Mouse (Mus musculus): ENCODE measurements at regions not wholly inside any gene's neighbourhood (a gene's known extent, or its start where the extent isn't known, plus 50 kb on each side); places are given as distances from the start of the nearest gene placed in this dataset.

GRCm38 (mm10) chr4:52666768-52667480, 70.8 kb downstream of the Toporsl start:
- no peak for DNase-seq (ENCODE audit: low spot score in 2 of 2)

GRCm38 (mm10) chr4:52709563-52709962, 104.8 kb upstream of the Olfr275 start:
- no peak for DNase-seq (ENCODE audit: low spot score in 2 of 2)

- DNase-seq (ENCODE audit: low spot score in 2 of 2), result no peak
Observed at GRCm38 (mm10) chr4:52726203-52726602, 88.2 kb upstream of the Olfr275 start.

GRCm38 (mm10) chr4:52726625-52727297, 87.6 kb upstream of the Olfr275 start:
- DNase-seq (ENCODE audit: low spot score in 2 of 2), result peak; percentile 72 to 80

- no peak for DNase-seq (ENCODE audit: low spot score in 2 of 2)
Observed at GRCm38 (mm10) chr4:52733141-52733540, 81.3 kb upstream of the Olfr275 start.

- DNase-seq (ENCODE audit: low spot score in 2 of 2), result no peak
Observed at GRCm38 (mm10) chr4:52739543-52740474, 74.6 kb upstream of the Olfr275 start.

- no peak for DNase-seq (ENCODE audit: low spot score in 2 of 2)
Observed at GRCm38 (mm10) chr4:52752838-52753509, 61.4 kb upstream of the Olfr275 start.
